Mouse (Mus musculus) left cerebral cortex, postnatal 10 days (tissue): Measurements from ENCODE around the gene Tbc1d5. TPM values are rescaled to one million over a fixed set of nuclear protein-coding genes. Genes with fewer than 3 reads are reported as not detected.

ENCODE experiments used
- DNase-seq, 2 experiments: peaks; one replicate each; pipeline ENCODE4 v3.0.0; 2021 to 2022; ENCODE audit warnings: low spot score in 2 of 2, mixed read lengths in 1 of 2; ENCODE audit errors: extremely low spot score in 1 of 2
- intact Hi-C: fragments of 180-260 bp; cut with DNase I; formaldehyde crosslinking; loops from one replicate; pipeline ENCODE4 v1.15.1; 2025
- total RNA-seq, 2 experiments: library from RNA; stranded (reverse); gene quantifications; 2 replicates each; pipeline ENCODE4 v1.2.3; 2021

Tbc1d5 gene
- total RNA-seq, 2 experiments from 2014 or later: 36.4 to 38.8 TPM

DNA sequence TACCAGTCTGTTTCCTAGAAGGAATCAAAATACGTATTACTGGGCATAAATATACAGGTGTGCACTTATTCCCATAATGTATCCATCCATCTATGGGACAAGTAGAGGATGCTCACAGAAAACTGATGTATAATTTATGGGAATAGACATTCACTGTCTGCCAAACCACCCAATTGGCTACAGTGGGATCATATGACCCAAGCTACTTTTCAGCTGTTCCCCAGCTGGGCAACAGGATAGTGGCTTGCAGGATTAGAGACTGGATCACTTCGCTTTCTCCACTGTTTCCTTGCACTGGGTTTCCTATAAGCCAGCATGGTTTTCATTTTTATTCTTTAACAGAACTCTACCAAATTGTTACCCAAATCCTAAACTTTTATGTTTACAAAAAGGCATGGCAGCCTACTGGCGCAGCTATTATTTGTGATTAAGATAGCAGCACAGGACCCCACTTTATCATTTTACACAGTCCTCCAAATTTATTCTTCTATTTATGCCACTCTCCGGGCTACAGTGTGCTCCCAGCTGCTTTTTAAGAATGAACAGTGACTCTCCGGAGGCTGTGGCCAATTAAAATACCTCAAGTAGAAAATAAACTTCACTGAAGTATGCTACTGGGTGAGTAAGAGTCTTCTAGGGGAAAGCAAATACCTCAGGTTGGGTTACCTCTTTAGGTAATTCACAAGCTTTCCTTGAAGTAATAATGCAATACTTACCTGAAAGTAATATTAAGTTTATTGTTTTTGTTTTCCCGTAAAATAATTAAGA lies 270.4 kb downstream of the Tbc1d5 start:
- intact Hi-C loops: no loop called here
- DNase-seq: no peak

DNA sequence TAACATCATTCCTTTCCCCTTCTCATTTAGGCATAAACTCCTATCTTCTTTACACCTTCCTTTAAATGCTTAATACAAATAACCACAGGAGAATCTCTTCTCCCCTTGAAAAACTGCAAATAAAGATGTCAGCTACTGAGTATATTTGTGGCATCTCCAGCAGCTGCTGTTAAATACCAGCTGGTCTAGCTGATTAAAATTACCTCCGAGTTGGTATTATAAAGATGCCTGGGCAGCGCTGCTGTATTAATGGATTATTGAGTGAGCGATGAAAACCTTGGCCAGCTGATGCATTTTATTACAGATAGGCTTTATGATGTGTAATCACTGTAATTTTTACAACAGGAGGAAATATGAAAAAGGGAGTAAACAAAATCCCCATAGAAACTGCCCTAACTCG lies 271.0 kb downstream of the Tbc1d5 start:
- no peak for DNase-seq

DNA sequence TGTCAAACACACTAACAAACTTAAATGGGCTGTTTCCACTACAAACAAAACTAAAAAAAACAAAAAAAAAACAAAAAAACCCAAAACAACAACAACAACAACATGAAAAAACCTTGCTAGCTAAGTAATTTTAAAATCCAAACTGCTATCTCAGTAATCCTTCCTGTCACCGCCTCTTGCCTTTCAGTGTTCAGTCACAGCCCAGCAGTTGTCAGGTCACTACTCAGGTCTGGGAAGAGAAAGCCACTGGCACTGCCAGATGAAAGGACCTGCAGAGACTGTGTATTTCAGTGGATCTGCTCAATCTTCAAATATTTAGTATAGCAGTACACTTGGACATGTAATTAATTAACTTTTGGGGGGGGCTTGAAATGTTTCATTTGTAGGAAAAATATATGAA lies 272.5 kb downstream of the Tbc1d5 start:
- intact Hi-C loops: no loop called here
- DNase-seq: no peak

More for the DNA sequence above, 271.0 kb downstream of the Tbc1d5 start:
- intact Hi-C loops: no loop called here

DNA sequence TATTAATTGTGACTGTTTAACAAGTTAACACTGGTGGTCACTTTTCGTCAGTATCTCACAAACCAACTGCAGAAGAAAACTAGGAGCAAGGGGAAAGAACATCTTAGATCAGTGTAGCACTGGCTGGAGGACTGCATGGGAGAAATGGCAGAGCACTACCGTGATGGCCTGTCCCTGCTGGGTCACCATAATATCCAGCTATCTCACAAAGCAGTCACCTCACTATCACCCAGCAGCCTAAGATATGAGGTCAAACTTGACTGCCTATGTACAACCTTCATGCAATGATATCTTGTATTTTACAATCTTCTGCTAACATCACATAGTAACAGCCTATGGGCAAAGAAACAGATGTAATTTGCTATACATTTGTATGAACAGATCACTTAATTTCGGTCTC lies 274.7 kb downstream of the Tbc1d5 start:
- DNase-seq: no peak

DNA sequence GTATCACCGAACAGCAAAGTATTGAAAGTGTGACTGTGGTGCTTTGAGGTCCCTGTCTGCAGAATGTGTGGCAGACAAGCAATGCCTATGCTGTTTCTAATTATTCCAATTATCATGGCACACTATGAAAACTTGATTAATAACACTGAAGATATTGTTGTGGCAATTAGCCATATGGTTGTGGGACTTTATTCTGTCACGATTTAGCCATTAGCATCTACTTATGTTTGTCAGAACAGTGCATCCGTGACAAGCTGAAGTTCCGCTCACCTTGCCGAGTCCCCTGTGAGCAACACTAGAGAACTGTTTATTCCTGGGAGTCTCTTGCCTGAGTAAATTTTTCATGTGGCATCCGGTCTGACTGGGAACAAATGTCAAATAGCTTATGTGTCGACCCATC lies 281.3 kb downstream of the Tbc1d5 start:
- no peak for DNase-seq
- intact Hi-C loops: no loop called here

More for the DNA sequence above, 274.7 kb downstream of the Tbc1d5 start:
- intact Hi-C loops: no loop called here

DNA sequence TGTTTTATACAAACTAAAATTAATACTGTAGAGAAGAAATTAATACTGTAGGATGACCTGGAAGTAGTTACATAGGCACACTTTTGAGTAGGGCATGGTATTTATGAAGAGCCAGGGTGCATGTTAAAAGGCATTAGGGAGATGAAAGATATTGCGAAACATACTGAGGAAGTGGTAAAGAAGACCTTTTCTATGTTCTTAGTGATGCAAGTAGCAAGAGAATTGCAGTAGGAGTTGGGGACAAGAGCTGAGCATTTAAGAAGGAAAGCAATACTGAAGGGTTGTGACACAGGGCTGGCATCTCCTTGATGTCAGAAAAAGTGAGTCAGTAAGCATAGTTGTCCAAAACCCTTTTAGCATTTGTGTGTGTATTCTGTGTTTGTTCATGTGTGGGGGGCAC lies 289.7 kb downstream of the Tbc1d5 start:
- DNase-seq: no peak
- intact Hi-C loops: no loop called here

DNA sequence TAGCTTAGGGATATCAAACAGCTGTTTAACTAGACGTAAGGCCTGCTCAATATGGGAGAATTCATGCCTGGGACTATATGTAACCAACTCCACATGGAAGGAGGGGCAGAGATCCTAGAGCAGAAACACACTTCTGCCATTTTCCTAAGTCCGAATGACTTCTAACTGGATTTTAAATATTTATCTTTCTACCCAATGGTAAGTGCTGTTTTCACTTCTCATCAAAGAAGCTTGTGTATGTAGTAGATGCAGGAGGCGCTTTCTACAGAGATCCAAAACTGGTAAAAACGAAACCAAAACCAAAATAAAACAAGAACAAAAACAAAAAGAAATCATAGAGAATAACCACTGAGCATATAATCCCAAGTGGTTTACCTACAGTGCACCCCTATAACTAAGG lies 299.2 kb downstream of the Tbc1d5 start:
- no peak for DNase-seq
- intact Hi-C loops: no loop called here

DNA sequence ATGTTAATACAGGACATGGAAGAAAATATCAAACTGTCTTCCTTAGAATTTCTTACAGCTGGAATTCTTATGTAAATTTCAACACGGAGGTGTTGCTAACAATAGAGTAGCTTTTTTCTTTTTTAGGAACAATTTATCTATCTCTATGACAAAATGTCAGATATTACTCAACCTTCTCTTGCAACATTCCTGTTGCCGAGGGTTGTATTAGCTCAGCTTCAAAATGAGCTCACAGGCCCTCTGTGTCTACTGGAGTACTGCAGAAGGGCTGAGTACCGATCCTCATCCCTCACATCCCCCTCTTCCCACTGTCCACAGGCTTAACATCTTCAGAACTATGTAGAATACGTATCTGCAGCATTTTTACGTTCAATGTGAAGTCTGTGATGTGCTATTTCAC lies 302.7 kb downstream of the Tbc1d5 start:
- no peak for DNase-seq
- intact Hi-C loops: no loop called here

DNA sequence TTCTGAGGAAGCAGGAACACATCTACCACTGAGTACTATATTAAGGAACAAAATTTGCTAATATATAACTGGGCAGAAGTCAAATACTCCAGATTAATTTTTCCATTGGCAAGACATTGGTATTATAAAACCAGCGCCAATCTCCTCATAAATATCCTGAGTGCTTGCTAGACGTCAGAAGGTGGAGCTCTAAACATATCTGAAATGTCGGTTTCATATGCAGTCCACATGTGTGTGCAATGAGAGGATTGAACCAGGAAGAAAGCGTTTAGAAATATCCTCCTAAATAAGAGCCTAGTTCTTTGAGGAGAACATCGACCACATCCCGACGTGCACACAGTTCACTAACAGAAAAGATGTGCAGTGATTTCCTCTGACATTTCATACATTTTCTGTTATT lies 305.1 kb downstream of the Tbc1d5 start:
- peak in 1 of 2 experiments; percentile 8 for DNase-seq
- intact Hi-C loops: no loop called here

DNA sequence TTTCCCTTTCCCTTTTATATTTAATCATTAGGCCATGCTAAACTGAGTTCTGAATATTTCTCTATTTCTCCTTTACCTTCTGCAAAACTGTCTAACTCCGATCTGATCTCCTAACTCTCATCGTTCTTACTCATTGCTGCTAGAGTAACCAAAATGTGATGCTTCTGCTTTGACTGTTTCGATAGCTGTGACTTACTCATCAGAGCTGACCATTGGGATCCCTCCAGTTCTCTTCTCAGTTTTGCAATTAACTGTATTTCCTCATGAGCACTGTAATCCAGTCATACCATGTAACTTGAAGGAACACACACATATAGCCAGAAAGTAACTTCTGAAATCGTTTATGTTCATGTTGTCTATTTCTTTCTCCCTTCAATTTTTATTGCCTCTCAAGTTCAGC lies 306.6 kb downstream of the Tbc1d5 start:
- intact Hi-C loops: no loop called here
- DNase-seq: no peak

DNA sequence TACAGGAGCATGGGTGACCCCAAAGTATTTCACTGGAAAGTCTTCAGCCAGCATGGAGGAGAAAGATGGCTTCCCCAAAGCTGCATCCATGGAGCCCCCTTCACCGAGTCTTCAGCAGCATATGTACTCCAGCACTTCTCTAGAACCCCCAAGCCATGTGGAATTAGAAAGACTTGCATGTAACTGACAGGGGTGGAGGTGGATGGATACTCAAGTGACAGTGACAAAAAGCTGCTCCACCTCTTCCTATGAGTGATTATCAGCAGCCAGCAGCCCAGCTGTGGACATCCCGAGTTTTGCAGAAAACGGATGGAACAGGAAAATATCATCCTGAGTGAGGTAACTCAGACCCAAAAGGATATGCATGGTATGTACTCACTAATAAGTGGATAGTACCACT lies 311.9 kb downstream of the Tbc1d5 start:
- intact Hi-C loops: no loop called here
- DNase-seq: no peak

DNA sequence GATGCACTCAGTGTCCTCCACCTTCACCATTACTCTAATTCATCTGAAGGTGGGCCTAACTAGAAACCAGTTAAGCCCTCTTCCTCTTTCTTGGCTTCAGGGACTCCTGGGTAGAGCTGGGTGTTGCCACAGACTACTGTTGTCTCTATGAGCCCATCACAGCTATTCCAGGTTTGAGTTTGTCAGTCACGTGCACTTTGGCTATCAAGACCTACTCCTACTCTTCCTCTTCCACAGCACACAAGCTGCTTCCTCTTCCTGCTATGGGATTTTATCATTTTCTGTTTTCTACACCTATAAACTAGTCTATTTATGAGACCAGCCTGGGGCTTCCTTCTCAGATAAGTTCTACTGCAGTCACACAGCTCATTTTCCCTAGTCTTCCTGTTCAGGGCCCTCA lies 314.4 kb downstream of the Tbc1d5 start:
- intact Hi-C loops: no loop called here
- DNase-seq: no peak

DNA sequence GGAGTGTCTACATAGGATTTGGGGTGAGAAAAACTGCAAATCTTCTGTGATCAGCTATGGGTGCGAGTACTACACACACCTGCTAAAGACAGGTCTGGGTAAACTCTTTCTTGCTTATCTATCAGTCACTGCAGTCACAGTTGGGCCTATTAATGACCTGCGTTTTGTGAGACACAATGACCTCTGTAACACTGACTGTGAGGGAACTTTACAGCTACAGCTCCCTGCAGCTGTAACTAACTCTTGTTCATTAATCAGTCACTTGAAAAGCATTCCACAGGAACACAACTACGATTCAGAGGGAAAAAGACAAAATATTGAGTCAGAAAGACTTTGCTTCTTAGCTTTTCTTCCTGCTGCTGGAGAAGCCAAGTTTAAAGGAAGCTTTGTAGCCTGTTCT lies 325.9 kb downstream of the Tbc1d5 start:
- no peak for DNase-seq
- intact Hi-C loops: no loop called here

DNA sequence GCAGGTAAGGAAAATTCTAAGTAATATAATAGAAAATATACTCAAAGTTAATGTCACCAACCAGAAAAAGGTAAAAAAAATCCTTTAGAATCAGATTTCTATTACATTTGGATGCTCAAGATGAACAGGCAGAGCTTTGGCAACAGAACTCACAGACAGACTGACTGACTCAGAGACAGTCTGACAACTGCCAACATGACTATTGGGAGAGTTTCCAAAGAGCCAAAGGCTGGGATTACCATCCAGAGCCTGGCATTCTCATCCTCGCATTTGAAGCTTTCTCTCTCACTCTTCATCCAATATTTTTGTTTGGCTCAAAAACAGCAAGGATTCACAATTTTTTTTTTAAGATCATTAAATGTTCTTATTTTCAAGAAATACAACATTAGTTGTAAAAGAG lies 327.8 kb downstream of the Tbc1d5 start:
- DNase-seq: peak in 1 of 2 experiments; percentile 3
- intact Hi-C loops: no loop called here

DNA sequence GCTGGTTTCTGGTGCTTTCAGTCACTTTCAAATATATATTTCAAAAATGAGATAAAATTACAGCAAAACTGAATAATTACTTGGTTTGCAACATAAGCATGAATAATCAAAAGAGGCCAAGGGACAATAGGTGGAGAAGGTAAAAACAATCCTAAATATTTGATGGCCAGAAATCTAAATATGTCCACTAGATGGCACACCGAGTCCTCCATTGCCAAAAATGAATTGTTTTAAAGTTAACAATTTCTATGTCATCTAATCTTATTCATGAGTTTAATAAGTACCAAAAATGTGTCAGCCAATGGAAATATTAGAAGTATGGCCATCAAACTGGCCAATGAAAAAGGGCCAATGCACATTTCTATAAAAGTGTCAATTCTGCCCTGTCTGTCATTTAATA lies 365.1 kb downstream of the Tbc1d5 start:
- intact Hi-C loops: loop anchor here (5.0 to 10.0 kb wide), 2 partner anchors 153 to 1651 kb away; no protein-coding TSS in a partner anchor

DNA sequence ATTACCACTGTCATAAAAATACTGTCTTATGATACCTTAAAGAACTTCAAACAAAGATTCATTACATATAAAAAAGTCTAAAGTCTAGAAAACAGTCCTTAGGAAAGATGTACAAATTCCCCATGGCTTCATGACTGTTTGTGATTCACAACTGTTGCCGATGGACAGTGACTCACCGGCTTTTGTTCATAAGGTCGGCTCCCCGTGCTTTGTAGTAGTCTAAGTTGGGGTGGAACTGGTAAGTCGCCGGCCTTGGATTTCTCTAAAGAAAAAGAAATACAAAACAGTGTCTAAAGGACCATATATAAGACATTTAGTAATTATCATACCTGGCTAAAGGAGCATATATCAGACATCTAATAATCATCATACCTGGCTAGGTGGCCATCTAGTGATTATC lies 365.6 kb downstream of the Tbc1d5 start:
- intact Hi-C loops: loop anchor here (5.0 to 10.0 kb wide), 2 partner anchors 154 to 1651 kb away; no protein-coding TSS in a partner anchor

More for the DNA sequence above, 365.1 kb downstream of the Tbc1d5 start:
- DNase-seq: no peak

DNA sequence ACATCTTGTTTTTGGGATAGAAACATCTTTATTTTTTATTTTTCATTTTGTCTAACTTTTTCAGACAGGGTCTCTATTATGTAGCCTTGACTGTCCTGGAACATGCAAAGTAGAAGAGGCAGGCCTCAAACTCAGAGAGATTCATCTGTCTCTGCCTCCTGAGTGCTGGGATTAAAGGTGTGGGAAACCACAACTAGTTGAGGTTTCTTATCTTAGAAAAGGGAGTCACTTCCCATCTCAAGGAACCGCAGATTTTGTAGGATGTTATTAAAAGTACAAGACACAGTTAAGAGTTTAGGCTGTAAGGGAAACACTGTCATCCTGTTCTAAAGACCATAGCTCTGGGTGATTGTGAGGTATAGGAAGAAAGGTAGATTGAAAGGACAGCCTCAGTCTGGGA lies 373.5 kb downstream of the Tbc1d5 start:
- no peak for DNase-seq
- intact Hi-C loops: no loop called here

More for the DNA sequence above, 365.6 kb downstream of the Tbc1d5 start:
- no peak for DNase-seq

DNA sequence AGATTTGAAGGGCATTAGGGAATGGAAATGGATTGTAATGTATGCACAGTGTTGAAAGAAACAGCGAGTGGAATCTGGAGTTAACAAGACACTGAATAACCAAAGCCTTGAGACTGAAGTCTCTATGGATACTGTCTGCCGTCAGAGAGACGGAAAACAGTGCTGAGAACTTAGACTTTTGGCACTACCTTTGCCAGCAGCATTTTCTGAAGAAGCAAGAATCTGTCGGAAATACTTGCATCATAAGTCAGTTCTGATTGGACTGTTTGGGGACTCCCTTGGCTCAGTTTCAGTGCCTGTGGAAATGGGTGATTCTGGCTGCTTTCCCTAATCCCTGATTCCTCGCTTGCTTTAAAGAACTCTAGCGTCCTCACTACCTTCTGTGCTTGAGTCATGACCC lies 375.9 kb downstream of the Tbc1d5 start:
- intact Hi-C loops: no loop called here
- DNase-seq: no peak

DNA sequence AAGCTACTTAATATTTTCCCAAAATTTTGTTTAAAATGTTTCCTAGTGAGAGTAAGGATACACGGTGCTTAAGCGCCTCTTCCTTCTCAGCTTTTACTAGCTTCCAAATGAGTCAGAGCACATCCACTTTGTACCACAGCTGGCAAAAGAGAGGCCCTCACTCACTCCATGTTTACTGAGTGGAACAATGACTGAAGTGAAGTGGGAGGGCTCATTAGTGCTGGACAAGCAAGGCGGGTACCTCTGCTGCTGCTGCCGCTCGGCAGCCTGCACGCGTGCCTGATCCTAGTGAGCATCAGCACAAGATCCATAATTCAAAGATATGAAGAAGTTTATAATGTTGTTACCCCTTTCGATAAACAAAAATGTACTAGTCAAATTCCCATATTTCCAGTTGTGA lies 376.8 kb downstream of the Tbc1d5 start:
- intact Hi-C loops: no loop called here
- no peak for DNase-seq

DNA sequence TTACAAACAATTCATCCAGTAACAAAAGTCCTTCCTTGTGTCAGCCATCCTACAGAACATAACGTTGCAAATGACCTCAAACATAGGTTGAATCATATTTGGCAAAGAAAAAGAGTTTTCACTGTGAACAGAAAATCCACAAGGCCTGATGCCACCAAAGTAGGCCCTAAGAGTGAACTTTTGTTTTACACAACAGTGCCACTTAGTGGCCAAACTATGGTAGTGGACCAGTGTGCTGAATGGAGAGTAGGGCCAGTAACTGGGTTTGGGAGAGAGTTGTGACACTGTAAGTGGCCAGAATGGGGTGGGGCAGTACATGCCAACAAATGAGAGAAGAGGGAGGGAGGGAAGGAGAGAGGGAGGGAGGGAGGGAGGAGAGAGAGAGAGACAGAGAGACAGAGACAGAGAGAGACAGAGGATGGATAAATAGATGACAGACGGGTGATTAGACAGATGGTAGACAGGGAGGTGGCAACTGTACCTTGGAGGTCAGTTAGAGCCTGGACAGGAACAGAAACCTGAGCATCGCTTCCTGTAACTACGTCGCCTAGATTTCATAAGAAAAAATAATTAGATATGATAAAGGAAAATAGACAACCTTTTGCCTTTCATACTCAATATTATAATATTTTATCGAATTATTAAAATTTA lies 383.6 kb downstream of the Tbc1d5 start:
- intact Hi-C loops: loop anchor here (5.0 to 10.0 kb wide), 2 partner anchors 281 to 503 kb away; partner anchors contain the start of gene Dazl
- DNase-seq: peak; percentile 45 to 67
